Mouse (Mus musculus) megakaryocyte, embryonic 14.5 days (primary cell): Measurements from ENCODE around the gene Cpa4.

Experiments
- FLI1 ChIP-seq: IDR thresholded peaks from 2 replicates; pipeline ENCODE4 v1.6.1; 2012; ENCODE audit warnings: low read length, inconsistent platforms, mixed read lengths
- GATA1 ChIP-seq: IDR thresholded peaks from 3 replicates; pipeline ENCODE4 v1.6.1; 2012; ENCODE audit warnings: mixed read lengths, low read length, inconsistent platforms, borderline replicate concordance

DNA sequence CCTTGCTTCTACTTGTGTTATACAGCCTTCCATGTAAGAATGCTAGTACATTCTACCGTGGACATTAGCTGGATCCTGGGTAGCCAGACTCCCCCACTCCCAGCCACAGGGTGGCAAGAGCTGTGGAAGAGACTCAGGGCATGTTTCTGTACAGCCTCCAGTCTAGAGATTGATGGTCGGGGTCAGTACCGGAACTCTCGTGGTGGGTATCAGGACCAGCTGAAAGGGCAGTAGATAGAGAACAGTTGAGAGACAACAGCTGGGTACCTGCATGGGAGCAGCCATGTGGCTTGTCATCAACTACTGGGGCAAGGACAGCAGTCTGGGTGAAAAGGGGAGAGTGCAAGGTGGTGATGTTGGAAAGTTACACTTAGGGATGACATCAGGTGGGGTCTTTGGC lies 36.9 kb downstream of the Cpa4 start:
- TF ChIP-seq GATA1 (no peak), FLI1 (no peak)
